Mouse (Mus musculus) natural killer cell, adult 2 months (primary cell): ENCODE measurements at regions not wholly inside any gene's neighbourhood (a gene's known extent, or its start where the extent isn't known, plus 50 kb on each side); places are given as distances from the start of the nearest gene placed in this dataset.

Experiments used
- DNase-seq, 2 experiments: peaks; one replicate each; pipeline ENCODE4 v3.0.0; 2022; ENCODE audit warnings: low spot score in 2 of 2

GRCm38 (mm10) chr6:14298167-14298566, 426.8 kb upstream of the 2610001J05Rik start:
- DNase-seq, result no peak

GRCm38 (mm10) chr6:14297428-14297827, 426.1 kb upstream of the 2610001J05Rik start:
- DNase-seq, result no peak

GRCm38 (mm10) chr6:14290843-14291242, 419.5 kb upstream of the 2610001J05Rik start:
- DNase-seq, result no peak

GRCm38 (mm10) chr6:14281476-14281875, 410.2 kb upstream of the 2610001J05Rik start:
- DNase-seq, result no peak

GRCm38 (mm10) chr6:14261941-14262340, 390.6 kb upstream of the 2610001J05Rik start:
- no peak for DNase-seq

GRCm38 (mm10) chr6:14240331-14240730, 369.0 kb upstream of the 2610001J05Rik start:
- no peak for DNase-seq

- no peak for DNase-seq
These were observed 367.8 kb upstream of the 2610001J05Rik start for GRCm38 (mm10) chr6:14239151-14239550.

GRCm38 (mm10) chr6:14230823-14231222, 359.5 kb upstream of the 2610001J05Rik start:
- DNase-seq, result no peak

- peak in 1 of 2 experiments; percentile 28 for DNase-seq
These were observed 336.2 kb upstream of the 2610001J05Rik start for GRCm38 (mm10) chr6:14207509-14207908.

GRCm38 (mm10) chr6:14197107-14197506, 325.8 kb upstream of the 2610001J05Rik start:
- no peak for DNase-seq

- no peak for DNase-seq
These were observed 324.0 kb upstream of the 2610001J05Rik start for GRCm38 (mm10) chr6:14195351-14195750.

- DNase-seq, result no peak
These were observed 320.2 kb upstream of the 2610001J05Rik start for GRCm38 (mm10) chr6:14191387-14192023.

- DNase-seq, result no peak
These were observed 314.7 kb upstream of the 2610001J05Rik start for GRCm38 (mm10) chr6:14185921-14186420.

GRCm38 (mm10) chr6:14147370-14147769, 276.1 kb upstream of the 2610001J05Rik start:
- DNase-seq, result no peak

- no peak for DNase-seq
These were observed 275.1 kb upstream of the 2610001J05Rik start for GRCm38 (mm10) chr6:14146394-14146793.

GRCm38 (mm10) chr6:14142107-14142751, 270.9 kb upstream of the 2610001J05Rik start:
- DNase-seq, result no peak

GRCm38 (mm10) chr6:14130392-14131144, 259.2 kb upstream of the 2610001J05Rik start:
- no peak for DNase-seq

GRCm38 (mm10) chr6:14129394-14129793, 258.1 kb upstream of the 2610001J05Rik start:
- no peak for DNase-seq

- no peak for DNase-seq
These were observed 251.0 kb upstream of the 2610001J05Rik start for GRCm38 (mm10) chr6:14122311-14122710.

GRCm38 (mm10) chr6:14121479-14121878, 250.2 kb upstream of the 2610001J05Rik start:
- DNase-seq, result peak in 1 of 2 experiments; percentile 62

GRCm38 (mm10) chr6:14094907-14095306, 223.6 kb upstream of the 2610001J05Rik start:
- no peak for DNase-seq

GRCm38 (mm10) chr6:14081884-14082283, 210.6 kb upstream of the 2610001J05Rik start:
- no peak for DNase-seq
